1 mouse cellular context compared by ENCODE assay signal in genomic region chr7:44869697-44870528, GRCm38 (mm10).
A peak's percentile ranks its signal among the peaks of the same experiment; 100 is the strongest.
TF ChIP-seq lines count a peak whose summit lies in the region.

Ptov1 (minus strand) TSS chr7:44869788.

TF ChIP-seq in MEL, 35 proteins besides CTCF, POLR2A, EP300 and RAD21 (continued from another document):
- TF ChIP-seq E2F4 (IDR thresholded peaks at IDR 0.05; ENCODE audit: borderline replicate concordance, low read depth, low read length) (peak; percentile 51; the same call in 1 of the 2 replicates), MEF2A (IDR thresholded peaks at IDR 0.05; ENCODE audit: extremely low read depth, insufficient replicate concordance, low read depth, low read length, poor library complexity, severe bottlenecking) (peak; percentile 36; the same call in 1 of the 2 replicates), USF2 (IDR thresholded peaks at IDR 0.05; ENCODE audit: borderline replicate concordance in 1 of 2, insufficient read depth in 1 of 2, low read depth in 1 of 2, low read length in 2 of 2) (no peak), TBP (IDR thresholded peaks at IDR 0.05; ENCODE audit: low read depth, low read length) (0 out of 2 replicates have a peak, but pooled peaks have one; percentile 60)
TF ChIP-seq in MEL: peak in this region for 18.
